Mouse (Mus musculus): ENCODE results near the gene Cnnm2. TPM values are rescaled to one million over a fixed set of nuclear protein-coding genes. Genes with fewer than 3 reads are reported as not detected.
A peak's percentile ranks its signal among the peaks of the same experiment; 100 is the strongest.

Cnnm2 gene
- total RNA-seq, 1 experiment = 43.2 TPM

GRCm38 (mm10) chr19:46846459-46846858, 85.1 kb downstream of the Cnnm2 start:
- Histone ChIP-seq H3K36me3 (ENCODE audit: control insufficient read depth, insufficient read depth, low read length, poor library complexity, severe bottlenecking) (peaks cover 1% of the 10 kb centered on the region; the same call in 1 of the 2 replicates), H3K9me3 (ENCODE audit: control insufficient read depth, insufficient read depth, low read depth, low read length) (no peaks in the 10 kb centered on the region), H3K9ac (ENCODE audit: insufficient read depth, low read depth, low read length, poor library complexity, severe bottlenecking) (no peak overlapping the region), H3K27ac (ENCODE audit: insufficient read depth, low read depth, low read length, poor library complexity, severe bottlenecking) (no peak overlapping the region), H3K4me3 (ENCODE audit: insufficient read depth in 1 of 2, low read depth in 1 of 2, low read length in 2 of 2, poor library complexity in 1 of 2, severe bottlenecking in 1 of 2) (no peak overlapping the region), H3K4me1 (ENCODE audit: control insufficient read depth in 2 of 2, insufficient read depth in 2 of 2, low read length in 2 of 2, poor library complexity in 1 of 2) (peaks cover 20 to 24% of the 10 kb centered on the region in 2 experiments)
- in situ Hi-C loops (cut with MboI; ENCODE audit: low sequenced_read_pairs in 2 of 2, unreplicated experiment in 2 of 2) = no loop called here
- no peak for DNase-seq (ENCODE audit: low read depth, low spot score)
- TF ChIP-seq CHD2 (IDR thresholded peaks at IDR 0.05; ENCODE audit: low read depth, low read length) = no peak
- no peak for TF ChIP-seq ZNF384 (IDR thresholded peaks at IDR 0.05; ENCODE audit: low read depth, low read length)
- TF ChIP-seq ZC3H11A (IDR thresholded peaks at IDR 0.05; ENCODE audit: borderline replicate concordance, low read depth, low read length) = no peak
- TF ChIP-seq MAFK (IDR thresholded peaks at IDR 0.05; ENCODE audit: insufficient read depth, low read depth, low read length) = no peak
- no peak for TF ChIP-seq HCFC1 (IDR thresholded peaks at IDR 0.05; ENCODE audit: borderline replicate concordance, insufficient read depth, low read length)

GRCm38 (mm10) chr19:46848381-46849268, 87.2 kb downstream of the Cnnm2 start:
- Histone ChIP-seq H3K9me3 (ENCODE audit: control insufficient read depth, insufficient read depth, low read depth, low read length) (no peaks in the 10 kb centered on the region), H3K4me1 (ENCODE audit: control insufficient read depth in 2 of 2, insufficient read depth in 2 of 2, low read length in 2 of 2, poor library complexity in 1 of 2) (peaks cover 18 to 23% of the 10 kb centered on the region in 2 experiments), H3K36me3 (ENCODE audit: control insufficient read depth, insufficient read depth, low read length, poor library complexity, severe bottlenecking) (no peaks in the 10 kb centered on the region), H3K4me3 (ENCODE audit: insufficient read depth in 1 of 2, low read depth in 1 of 2, low read length in 2 of 2, poor library complexity in 1 of 2, severe bottlenecking in 1 of 2) (no peak overlapping the region), H3K27ac (ENCODE audit: insufficient read depth, low read depth, low read length, poor library complexity, severe bottlenecking) (peak overlapping the region; percentile 41), H3K9ac (ENCODE audit: insufficient read depth, low read depth, low read length, poor library complexity, severe bottlenecking) (peak overlapping the region; percentile 17; the same call in 1 of the 2 replicates)
- in situ Hi-C loops (cut with MboI; ENCODE audit: low sequenced_read_pairs in 2 of 2, unreplicated experiment in 2 of 2) = no loop called here
- TF ChIP-seq ZC3H11A (IDR thresholded peaks at IDR 0.05; ENCODE audit: borderline replicate concordance, low read depth, low read length) = no peak
- no peak for TF ChIP-seq ZNF384 (IDR thresholded peaks at IDR 0.05; ENCODE audit: low read depth, low read length)
- TF ChIP-seq CHD2 (IDR thresholded peaks at IDR 0.05; ENCODE audit: low read depth, low read length) = no peak
- TF ChIP-seq MAFK (IDR thresholded peaks at IDR 0.05; ENCODE audit: insufficient read depth, low read depth, low read length) = no peak
- no peak for TF ChIP-seq HCFC1 (IDR thresholded peaks at IDR 0.05; ENCODE audit: borderline replicate concordance, insufficient read depth, low read length)
- no peak for DNase-seq (ENCODE audit: low read depth, low spot score)

DNA sequence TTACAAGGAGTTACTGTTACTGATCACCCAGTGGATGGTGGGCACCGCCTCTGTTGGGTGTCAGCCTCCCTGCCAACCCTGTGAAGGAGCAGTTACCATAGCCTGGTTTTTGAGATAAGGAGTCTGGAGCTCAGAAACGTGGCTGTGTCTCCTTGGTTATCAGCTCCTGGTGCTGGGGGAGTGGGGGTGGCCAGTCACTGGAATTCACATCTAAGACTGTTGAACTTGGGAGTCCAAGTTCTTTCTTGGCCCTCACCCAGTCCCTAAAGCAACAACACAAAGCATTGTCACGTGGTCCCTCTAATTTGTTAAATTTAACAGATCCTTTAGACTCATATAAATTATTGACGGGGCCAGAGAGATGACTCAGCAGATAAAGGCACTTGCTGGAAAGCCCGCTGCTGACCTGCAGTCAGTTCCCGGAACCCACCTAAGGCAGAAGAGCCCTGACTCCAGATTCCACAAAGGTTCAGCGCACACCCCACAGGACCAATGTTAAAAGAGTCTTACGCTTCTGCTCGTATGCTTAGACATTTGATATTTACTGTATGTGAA, 88.1 kb downstream of the Cnnm2 start:
- DNase-seq (ENCODE audit: low read depth, low spot score) = no peak
- Histone ChIP-seq H3K36me3 (ENCODE audit: control insufficient read depth, insufficient read depth, low read length, poor library complexity, severe bottlenecking) (no peaks in the 10 kb centered on the region; the same call in 1 of the 2 replicates), H3K4me3 (ENCODE audit: insufficient read depth in 1 of 2, low read depth in 1 of 2, low read length in 2 of 2, poor library complexity in 1 of 2, severe bottlenecking in 1 of 2) (no peak overlapping the region), H3K9ac (ENCODE audit: insufficient read depth, low read depth, low read length, poor library complexity, severe bottlenecking) (no peak overlapping the region), H3K4me1 (ENCODE audit: control insufficient read depth in 2 of 2, insufficient read depth in 2 of 2, low read length in 2 of 2, poor library complexity in 1 of 2) (peaks cover 19 to 21% of the 10 kb centered on the region in 2 experiments), H3K27ac (ENCODE audit: insufficient read depth, low read depth, low read length, poor library complexity, severe bottlenecking) (no peak overlapping the region), H3K9me3 (ENCODE audit: control insufficient read depth, insufficient read depth, low read depth, low read length) (no peaks in the 10 kb centered on the region)
- no peak for TF ChIP-seq ZC3H11A (IDR thresholded peaks at IDR 0.05; ENCODE audit: borderline replicate concordance, low read depth, low read length)
- peak; percentile 71 for TF ChIP-seq MAFK (IDR thresholded peaks at IDR 0.05; ENCODE audit: insufficient read depth, low read depth, low read length)
- in situ Hi-C loops (cut with MboI; ENCODE audit: low sequenced_read_pairs in 2 of 2, unreplicated experiment in 2 of 2) = no loop called here

DNA sequence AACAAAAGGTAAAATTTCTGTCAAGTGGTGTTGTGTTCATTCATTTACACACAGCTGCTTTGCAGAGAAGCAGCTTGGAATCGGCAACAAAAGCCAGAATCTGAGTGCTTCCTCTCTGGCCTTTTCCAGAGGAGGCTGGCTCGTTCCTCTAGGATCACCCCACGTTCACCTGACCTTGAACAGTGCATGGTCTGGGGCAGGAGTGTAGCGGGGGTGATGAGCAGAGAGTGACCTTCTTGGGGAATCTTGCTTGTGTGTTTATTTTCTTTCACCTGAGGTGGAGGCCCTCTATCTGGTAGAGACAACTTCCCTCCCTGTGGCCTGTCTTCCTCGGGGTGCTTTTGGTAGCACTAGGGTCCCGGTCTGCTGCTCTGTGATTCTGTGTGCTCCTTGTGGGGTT, 94.8 kb downstream of the Cnnm2 start:
- no peak overlapping the region; the same call in 1 of the 2 replicates for H3K9ac ChIP-seq (ENCODE audit: insufficient read depth, low read depth, low read length, poor library complexity, severe bottlenecking)
- no peak overlapping the region for H3K4me3 ChIP-seq (ENCODE audit: insufficient read depth in 1 of 2, low read depth in 1 of 2, low read length in 2 of 2, poor library complexity in 1 of 2, severe bottlenecking in 1 of 2)

More for the DNA sequence above, 94.8 kb downstream of the Cnnm2 start:
- in situ Hi-C loops (cut with MboI; ENCODE audit: low sequenced_read_pairs in 2 of 2, unreplicated experiment in 2 of 2) = no loop called here
- TF ChIP-seq MAFK (IDR thresholded peaks at IDR 0.05; ENCODE audit: insufficient read depth, low read depth, low read length) (no peak), CHD2 (IDR thresholded peaks at IDR 0.05; ENCODE audit: low read depth, low read length) (no peak), ZC3H11A (IDR thresholded peaks at IDR 0.05; ENCODE audit: borderline replicate concordance, low read depth, low read length) (no peak), HCFC1 (IDR thresholded peaks at IDR 0.05; ENCODE audit: borderline replicate concordance, insufficient read depth, low read length) (no peak), ZNF384 (IDR thresholded peaks at IDR 0.05; ENCODE audit: low read depth, low read length) (no peak)
- H3K36me3 ChIP-seq (ENCODE audit: control insufficient read depth, insufficient read depth, low read length, poor library complexity, severe bottlenecking) = no peaks in the 10 kb centered on the region; the same call in 1 of the 2 replicates
- peaks cover 7 to 11% of the 10 kb centered on the region in 2 experiments for H3K4me1 ChIP-seq (ENCODE audit: control insufficient read depth in 2 of 2, insufficient read depth in 2 of 2, low read length in 2 of 2, poor library complexity in 1 of 2)
- H3K27ac ChIP-seq (ENCODE audit: insufficient read depth, low read depth, low read length, poor library complexity, severe bottlenecking) = no peak overlapping the region; the same call in 1 of the 2 replicates
- H3K9me3 ChIP-seq (ENCODE audit: control insufficient read depth, insufficient read depth, low read depth, low read length) = no peaks in the 10 kb centered on the region
- DNase-seq (ENCODE audit: low read depth, low spot score) = no peak

Data from ES-E14 (cell line).